Mouse (Mus musculus): ENCODE measurements around the gene Casp9.

The Casp9 gene

DNA sequence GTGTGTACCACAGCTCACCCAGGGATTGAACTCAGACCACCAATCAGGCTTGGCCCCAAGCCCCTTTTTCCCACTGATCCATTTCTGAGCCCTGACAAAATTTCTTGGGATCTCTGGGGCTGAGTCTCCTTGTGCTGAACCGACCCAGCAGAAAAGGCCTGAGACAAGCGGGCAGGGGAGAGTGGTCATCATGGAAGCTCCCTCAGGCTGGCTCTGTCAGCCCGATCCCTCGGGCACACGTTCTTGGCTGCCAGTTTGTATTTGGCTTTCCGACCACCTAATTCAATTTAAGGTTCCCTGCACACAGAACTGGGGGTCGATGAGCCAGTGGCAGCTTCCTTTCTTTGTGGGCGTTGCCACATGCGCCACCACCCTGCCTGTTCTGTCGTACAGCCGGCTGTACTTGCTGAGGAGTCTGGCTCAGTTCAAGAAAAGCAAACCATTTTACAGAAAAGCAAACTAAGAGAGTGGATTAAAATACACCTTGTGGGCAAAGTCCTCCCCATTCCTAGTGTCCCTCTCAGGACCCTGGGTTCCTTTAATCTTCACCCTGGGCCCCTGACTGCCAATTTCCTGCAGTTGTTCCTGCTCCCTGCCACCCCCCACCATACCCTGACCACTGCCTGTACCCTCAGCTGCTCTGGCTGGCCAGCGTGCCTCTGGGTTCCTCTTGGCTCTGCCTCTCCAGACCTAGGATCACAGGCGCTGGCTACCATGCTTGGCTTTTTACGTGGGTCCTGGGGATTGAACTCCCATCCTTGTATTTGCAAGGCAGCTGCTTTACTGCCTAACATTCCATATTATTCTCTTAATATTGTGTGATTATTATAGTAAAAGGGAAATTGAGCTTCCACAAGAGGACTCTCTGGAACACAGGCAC lies 23.6 kb downstream of the Casp9 start:
- DNase-seq (ENCODE audit: extremely low read depth, insufficient read length, low spot score): no peak

DNA sequence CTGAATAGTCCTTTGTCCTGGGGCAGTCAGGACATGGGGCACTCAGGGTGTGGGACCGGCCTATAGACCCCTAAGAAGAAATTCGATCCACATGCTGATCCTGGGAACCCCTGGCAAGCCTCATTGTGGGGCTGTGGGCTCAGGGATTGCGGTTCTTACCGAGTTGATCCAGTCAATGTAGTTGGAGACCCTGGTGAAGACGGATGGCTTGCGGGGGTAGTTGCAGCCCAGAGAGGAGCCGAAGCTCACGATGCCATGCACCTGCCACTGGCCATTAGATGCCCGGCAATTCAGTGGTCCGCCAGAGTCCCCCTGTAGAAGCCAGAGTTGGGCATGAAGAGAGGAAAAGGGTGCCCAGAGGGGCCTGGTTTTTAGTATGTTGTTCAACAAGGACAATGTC lies 24.3 kb downstream of the Casp9 start:
- DNase-seq (ENCODE audit: extremely low read depth, insufficient read length, low spot score): no peak

DNA sequence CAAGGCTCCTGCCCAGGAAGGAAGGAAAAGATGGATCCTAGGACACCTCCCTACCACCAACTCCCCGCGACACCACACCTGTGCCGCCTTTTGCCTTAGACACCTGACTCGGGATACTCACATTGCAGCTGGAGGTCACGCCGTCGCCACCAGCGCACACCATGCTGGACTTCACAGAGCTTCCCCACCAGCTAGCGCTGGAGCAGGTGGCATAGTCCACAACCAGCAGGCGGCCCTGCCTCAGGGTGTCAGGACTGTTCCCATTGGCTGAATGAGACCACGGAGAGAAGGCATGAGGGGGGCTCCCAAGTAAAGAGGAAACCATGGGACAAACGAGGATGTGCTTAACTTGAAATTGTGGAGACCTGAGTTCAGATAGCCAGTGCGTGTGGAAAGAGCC lies 25.4 kb downstream of the Casp9 start:
- no peak for DNase-seq (ENCODE audit: extremely low read depth, insufficient read length, low spot score)

DNA sequence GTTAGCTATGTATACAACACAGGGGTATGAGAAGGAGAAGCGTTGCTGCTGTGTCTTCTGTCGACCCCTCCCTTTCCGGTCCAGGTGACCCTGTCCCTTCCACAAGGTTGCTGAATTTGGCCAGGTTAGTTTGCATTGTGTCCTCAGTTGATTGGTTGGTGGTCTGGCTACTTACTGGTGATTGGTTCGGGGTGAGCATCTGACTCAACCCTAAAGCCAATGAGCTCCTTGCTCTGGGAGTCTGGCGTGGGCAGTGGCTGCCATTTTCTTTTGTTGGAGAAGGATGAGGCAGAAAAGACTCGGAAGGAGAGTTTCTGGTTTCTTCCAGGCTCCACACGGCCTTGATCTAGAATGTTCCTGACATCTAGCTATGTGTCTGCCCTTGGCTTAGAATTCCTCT lies 25.9 kb downstream of the Casp9 start:
- no peak for DNase-seq (ENCODE audit: extremely low read depth, insufficient read length, low spot score)

DNA sequence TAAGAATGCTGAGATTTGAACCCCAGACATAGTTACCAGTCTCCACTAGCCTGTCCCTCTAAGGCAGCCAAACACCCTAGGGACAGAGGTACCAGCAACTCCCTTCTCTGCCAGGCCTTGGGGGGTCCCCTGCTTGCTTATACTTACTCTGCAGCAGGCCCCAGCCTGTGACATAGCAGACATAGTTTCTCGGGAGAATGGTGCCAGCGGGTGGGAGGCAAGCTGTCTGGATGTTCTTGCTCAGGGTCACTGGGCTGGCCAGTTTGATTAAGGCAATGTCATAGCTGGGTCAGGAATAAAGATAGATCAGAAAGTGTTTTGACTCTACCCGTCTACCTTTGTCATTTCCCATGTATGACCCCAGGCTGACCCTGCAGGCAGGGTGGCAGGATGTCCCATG lies 27.8 kb downstream of the Casp9 start:
- no peak for DNase-seq (ENCODE audit: extremely low read depth, insufficient read length, low spot score)

DNA sequence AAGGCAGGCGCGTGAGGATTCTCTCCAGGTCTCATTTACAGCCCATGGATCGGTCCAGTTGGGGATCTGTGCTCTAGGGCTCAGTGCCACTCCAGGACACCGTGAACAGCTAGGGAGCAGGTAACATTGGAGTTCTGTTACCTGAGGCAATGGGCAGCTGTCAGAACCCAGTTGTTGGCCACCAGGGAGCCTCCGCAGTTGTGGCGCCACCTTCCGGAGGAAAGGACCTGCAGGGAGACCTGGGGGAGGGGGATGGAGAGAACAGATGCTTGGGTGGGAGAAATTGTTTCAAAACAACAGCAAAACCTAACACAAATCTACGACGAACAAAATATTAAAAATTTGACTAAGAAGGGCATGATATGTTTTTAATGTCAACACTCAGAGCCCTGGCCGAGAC lies 28.7 kb downstream of the Casp9 start:
- no peak for DNase-seq (ENCODE audit: extremely low read depth, insufficient read length, low spot score)

DNA sequence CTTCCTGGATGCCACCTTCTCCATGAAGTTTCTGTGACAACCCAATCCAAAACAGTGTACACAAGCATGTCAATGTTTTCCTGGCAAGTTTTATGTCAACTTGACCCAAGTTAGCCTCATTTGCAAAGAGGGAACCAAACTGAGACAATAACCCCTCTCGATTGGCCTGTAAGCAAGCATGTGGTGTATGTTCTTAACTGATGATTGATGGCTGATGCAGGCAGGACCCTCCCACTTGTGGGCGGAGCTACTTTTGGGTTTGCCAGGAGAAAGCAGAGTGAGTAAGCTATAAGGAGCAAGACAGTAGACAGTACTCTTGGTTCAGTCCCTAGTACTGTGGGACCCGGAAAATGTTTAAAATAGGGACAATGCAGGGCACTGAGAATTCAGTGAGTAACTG lies 29.6 kb downstream of the Casp9 start:
- DNase-seq (ENCODE audit: extremely low read depth, insufficient read length, low spot score): no peak

DNA sequence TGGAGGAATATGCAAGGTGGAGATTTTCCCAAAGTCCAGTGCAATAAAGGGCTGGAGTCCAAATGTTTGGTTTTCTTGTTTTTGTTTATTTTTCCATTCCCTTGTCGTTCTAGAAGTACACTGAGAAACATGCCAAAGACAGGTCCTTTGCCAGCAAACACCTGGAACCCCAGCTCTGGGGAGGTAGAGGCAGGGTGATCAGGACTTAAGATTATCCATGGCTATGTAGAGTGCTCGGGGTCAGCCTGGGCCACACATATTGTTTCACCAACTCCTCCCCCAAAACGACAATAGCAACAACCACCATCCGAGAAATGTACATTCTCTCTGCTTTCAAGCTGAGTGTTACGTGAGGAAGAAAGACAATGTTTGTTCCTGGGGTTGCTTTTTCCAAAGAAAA lies 32.6 kb downstream of the Casp9 start, which contains the start of gene Cela2a:
Gene Cela2a (minus strand): TSS at position 101 of the 400 bp plus-strand sequence.
- no peak for DNase-seq (ENCODE audit: extremely low read depth, insufficient read length, low spot score)

DNA sequence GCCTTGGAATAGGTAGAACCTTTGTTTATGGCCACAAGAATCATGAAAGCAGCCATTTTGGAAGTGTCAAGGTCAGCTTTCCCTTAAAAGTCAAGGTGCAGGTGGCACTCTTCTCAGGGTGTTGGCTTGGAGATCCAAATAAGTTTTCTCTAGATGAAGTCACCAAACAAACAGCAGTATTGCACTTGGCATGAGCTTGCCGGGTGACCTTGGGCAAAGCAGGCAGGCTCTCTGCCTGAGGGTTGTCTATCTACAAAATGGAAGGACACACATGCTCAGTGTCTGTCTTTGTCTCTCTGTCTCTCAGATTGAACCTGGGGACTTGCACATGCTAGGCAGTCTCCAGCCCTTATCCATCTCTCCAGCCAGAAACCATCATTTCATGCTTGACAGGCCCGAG lies 34.0 kb downstream of the Casp9 start:
- DNase-seq (ENCODE audit: extremely low read depth, insufficient read length, low spot score): no peak

DNA sequence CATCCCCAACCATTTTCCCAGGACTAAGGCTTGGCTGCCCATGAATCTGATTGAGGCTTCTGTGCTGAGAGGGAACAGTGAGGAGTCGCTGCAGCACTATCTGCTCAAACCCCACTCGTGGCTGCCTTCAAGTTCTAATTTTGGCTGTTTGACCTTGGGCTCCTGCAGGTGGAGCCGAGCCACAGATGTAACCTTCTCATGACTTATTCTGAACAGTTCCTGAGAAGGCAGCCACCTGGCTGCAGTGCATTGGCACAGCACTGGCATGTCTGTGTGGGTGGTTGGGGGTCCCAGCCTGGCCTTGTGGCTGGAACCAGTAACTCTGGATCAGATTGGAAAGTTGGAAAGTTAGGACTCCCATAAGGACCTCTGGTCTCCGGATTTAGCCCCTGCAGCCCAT lies 34.8 kb downstream of the Casp9 start:
- DNase-seq (ENCODE audit: extremely low read depth, insufficient read length, low spot score): no peak

DNA sequence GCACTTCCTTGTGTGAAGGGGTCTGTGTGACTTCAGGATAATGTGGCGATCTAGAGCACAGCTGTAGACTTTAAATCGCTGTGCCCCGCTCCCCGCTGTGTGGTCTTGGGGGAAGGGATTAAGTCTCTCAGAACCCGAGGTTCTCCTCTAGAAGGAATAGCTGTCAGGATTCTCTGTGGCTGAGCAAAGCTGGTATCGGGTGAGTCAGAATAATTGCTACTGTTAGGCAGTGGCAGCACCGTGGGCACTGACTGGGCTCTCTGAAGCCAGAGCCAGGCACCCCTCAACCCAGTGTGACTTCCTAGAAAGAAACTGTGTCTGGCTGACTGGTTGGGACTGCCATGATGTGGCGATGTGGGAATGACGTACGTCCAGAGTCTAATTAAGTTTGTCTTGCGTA lies 37.0 kb downstream of the Casp9 start:
- no peak for DNase-seq (ENCODE audit: extremely low read depth, insufficient read length, low spot score)

DNA sequence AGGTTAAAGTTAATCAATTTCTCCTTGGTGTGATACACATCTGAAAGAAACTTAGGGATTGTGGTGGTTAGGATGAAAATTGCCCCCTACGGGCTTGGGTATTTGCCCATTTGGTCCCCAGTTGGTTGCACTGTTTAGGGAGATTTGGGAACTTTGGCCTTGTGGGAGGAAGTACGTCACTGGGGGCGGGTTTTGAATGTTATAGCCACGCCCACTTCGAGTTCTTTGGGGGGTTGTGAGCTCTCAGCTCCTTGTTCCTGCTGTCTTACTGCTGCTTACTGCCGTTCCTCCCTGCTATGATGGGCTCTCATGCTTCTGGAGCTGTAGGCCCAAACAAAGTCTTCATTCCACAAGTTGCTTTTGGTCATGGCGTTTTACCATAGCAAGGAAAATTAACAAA lies 37.9 kb downstream of the Casp9 start:
- no peak for DNase-seq (ENCODE audit: extremely low read depth, insufficient read length, low spot score)

DNA sequence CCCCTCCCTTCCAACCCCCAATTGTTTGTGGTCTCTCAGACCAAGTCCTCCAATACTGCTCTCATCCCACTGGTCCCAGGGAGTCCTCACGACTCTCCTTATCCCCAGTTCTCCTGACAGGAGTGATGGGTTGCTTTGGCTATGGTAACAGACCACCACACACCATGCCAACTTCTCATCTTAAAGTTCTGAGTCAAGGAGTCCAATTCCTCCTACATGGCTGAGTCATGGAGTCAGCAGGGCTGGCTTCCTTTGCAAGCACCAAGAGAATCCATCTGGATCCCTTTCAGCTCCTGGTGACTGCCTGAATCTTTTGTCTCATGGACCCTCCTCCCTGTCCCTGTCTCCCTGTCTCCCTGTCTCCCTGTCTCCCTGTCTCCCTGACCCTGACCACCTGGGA lies 40.5 kb downstream of the Casp9 start:
- DNase-seq (ENCODE audit: extremely low read depth, insufficient read length, low spot score): no peak

DNA sequence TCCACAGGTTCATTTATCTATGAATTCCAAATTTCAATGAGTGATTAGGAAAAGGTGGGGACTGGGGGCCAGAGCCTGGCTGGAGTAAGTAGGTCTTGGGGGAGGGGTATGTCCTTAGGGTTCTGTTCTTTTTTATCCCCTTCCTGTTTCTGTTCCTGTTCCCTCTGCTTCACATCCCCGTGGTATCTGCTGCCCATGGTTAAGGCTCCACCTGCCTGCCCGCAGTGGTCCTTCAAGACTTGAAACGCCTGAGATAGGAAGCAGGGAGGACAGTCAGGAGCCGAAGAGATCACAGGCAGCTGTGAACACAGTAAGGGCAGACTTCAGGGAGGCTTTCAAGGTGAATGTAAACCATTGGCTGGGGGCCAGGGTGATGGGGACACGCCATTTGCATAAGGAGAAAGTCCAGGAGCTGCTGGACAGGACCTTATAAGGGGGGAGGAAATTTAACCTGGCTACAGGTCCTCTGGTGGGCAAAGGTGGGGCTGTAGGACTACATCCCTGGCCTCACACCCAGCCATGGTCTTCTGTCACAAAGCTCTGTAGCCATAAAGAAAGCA lies 41.2 kb downstream of the Casp9 start:
- no peak for DNase-seq (ENCODE audit: extremely low read depth, insufficient read length, low spot score)

DNA sequence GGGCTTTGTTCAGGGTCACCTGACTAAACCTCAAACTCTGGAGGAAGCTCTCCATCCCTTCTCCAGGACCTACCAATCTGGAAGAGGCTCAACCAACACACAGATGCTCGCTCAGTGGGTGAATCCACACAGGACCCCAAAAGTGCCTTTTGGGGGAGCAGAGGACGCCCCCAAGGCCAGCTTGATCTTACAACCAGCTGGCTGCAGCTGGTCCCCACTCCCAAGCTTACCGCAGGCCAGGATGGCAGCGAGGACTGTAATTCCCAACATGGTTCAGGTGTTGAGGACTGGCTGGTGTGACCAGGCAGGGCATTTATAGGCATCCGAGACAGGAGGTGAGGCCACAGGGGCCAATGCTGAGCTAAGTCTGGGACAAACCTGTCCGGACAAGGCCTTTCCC lies 52.6 kb downstream of the Casp9 start, which contains the start of gene Ctrc:
Gene Ctrc (minus strand): TSS at position 361 of the 400 bp plus-strand sequence.
- DNase-seq (ENCODE audit: extremely low read depth, insufficient read length, low spot score): no peak

DNA sequence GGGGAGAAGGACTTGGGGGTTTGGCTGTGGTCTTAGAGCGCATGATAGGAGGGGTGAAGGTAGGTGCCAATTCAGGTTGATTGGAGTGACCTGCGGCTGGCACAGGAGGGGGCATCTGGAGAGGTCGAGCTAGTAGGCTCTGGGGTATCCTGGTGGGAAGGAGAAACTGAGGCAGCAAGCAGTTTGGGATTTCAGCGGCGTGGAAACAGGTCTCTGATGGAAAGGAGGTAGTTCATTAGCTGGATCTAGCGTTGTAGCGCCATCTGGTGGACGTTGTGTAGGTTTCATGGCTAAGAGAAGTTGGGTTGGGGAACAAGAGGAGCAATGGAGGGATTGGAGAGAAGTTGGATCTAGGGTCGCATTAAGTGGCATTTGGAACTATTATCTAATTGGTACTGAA lies 60.0 kb downstream of the Casp9 start:
- no peak for DNase-seq (ENCODE audit: extremely low read depth, insufficient read length, low spot score)

DNA sequence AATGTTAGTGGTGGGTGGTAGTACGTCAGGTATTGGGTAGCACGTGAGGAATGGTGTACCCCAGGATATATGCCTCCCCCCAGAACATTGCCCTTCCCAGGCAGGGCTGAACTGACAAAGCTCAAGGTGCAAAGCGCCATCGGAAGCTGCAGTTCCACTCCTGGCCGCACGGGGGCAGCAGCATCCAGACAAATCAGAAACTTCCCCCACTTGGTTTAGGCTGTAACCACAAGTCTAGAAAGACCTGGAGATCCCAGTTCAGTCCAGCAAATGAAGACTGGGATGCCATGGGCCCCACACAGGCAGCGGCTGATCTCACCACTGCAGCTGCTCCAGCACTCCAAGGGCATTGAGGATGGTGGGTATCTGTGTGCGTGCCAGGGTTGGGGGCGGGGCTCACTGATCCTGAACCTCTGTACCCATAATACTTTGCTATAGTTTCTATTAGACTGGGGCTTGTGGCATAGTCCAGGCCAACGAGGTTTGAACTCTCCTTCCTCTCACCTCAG lies 64.1 kb downstream of the Casp9 start:
- peak; percentile 62 for DNase-seq (ENCODE audit: extremely low read depth, insufficient read length, low spot score)

DNA sequence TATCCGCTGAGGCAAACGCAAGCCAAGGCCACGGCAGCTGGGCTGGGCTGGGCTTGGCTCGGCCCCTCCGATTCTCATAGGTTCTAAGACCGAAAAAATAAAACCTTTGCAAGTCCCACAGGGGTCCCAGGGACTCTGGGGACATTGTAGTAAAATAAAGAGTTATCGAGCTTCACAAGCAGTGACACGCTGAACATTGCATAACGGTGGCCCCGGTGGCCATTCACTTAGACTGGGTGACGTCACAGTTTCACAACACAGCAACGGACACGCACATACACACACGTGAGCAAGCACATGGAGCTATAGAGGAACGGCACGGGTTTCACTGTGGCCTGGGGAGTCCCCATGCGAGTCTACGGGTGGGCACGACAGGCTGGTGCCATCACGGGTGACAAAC lies 65.1 kb downstream of the Casp9 start:
- DNase-seq (ENCODE audit: extremely low read depth, insufficient read length, low spot score): no peak

DNA sequence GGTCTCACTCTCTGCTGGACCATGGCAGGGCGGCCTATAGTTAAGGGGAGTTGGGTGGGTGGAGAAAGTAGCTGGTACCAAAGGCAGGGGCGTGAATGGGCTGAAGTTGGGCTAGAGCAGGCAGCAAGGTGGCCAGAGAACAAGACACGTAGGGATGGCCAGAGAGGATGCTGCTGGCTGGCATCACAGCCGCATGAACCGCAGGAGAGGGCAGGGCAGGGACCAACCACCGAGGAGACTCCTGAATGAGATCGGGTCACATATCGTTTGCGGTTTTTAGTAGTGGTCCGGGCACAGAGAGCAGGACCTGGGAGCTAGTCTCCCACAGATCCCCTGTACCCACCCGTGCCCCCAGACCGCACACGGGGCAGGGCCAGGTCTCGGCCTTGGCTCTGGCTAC lies 65.9 kb downstream of the Casp9 start:
- DNase-seq (ENCODE audit: extremely low read depth, insufficient read length, low spot score): no peak

DNA sequence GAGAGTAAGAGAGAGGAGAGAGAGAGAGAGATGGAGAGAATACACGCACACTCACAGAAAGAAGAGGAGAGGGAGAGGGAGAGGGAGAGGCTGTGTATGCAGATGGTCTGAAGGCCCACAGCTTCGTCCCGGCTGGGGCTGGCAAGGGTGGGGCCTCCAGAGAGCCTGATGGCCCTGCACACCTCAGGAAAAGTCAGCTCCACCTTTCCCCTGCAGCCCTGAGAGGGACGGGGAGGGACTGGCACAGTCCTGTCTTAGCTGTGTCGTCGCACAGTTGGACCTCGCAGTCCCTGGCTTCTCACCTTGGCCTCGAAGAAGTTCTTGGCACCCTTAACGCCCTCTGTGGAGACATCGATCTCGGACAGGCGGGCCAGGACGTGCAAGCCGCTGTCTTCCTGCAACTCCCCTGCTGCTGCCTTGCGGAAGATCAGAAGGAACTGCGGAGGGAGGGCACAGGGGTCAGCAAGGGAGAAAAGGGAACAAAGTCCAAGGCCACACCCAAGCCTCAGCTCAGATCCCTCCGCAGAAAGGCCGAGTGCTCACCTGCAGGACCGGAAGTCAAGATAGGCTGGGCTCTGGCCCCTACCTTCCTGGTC lies 66.9 kb downstream of the Casp9 start:
- DNase-seq (ENCODE audit: extremely low read depth, insufficient read length, low spot score): no peak

DNA sequence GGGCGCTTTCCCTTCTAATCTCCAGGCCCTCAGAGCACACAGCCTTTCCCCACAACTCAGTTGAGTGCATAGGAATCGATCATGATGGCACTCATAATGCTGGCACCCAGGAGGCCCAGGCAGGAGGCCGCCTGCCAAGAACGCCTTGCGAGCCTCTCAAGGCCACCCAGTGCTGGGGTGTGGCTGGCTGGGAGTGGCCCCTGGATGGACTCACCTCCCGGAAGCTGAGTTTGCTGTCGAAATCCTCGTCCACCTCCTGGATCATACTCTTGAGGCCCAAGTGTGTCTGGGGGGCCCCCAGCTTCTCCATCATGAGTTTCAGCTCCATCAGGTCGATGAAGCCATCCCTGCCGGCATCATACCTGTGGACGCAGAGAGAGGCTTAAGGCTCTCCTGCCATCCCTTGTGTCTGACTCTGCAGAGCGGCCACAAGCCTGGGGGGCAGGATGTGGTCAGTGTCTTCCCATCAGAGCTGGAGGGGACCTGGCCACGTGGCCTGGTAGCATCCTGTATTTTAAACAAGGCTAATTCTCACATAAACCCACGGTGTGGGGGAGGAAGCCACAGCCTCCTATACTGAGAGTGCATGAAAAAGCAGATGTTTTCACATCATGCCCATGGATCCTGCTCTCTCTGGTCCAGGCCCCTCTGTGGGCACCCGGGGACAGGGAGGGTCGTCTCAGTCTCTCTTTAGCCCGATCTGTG lies 68.3 kb downstream of the Casp9 start:
- no peak for DNase-seq (ENCODE audit: extremely low read depth, insufficient read length, low spot score)

All from 3134 (cell line).